Mouse (Mus musculus): ENCODE data around the gene Npsr1.

- TF ChIP-seq CTCF (conservative IDR thresholded peaks at IDR 0.05; ENCODE audit: insufficient read depth, insufficient read length, low read depth, low read length) (no peak), POLR2A (IDR thresholded peaks at IDR 0.05; ENCODE audit: low read depth, low read length) (no peak)
Measured at GRCm38 (mm10) chr9:24063251-24063650, 34.5 kb upstream of the Npsr1 start.

All from kidney, adult 2 months (tissue).